22 mouse cellular contexts compared by ENCODE assay signal in genomic region chr11:106550398-106550797, GRCm38 (mm10).
DNase-seq lines count a peak whose midpoint lies in the region; ATAC-seq lines count a peak whose summit lies in the region.
"Had no signal": no experiment of that assay in that cellular context is flagged by ENCODE, and none has a peak within 500 bp of the region (broad histone marks: within the 10 kb centered on the region; RNA-seq: fewer than 3 reads in every experiment).

No protein-coding gene starts in this region.

- peak; percentile 83 for ATAC-seq in granulocyte monocyte progenitor cell, adult 5-6 weeks (replicated peaks; ENCODE audit: poor library complexity, severe bottlenecking)
- peak; percentile 38; the same call in 1 of the 2 replicates for ATAC-seq in megakaryocyte, adult 5-6 weeks (ENCODE audit: poor library complexity, severe bottlenecking)
- ATAC-seq in monocyte, adult 5-6 weeks (replicated peaks; ENCODE audit: insufficient number of reproducible peaks, low FRiP score, low TSS enrichment, poor library complexity, severe bottlenecking): no peak
- ATAC-seq: activated CD4-positive, CD25-positive, alpha-beta regulatory T cell, adult 4 months; CD4-positive, CD25-positive, alpha-beta regulatory T cell, adult 4 months; Patski had no signal

- H3K27me3 ChIP-seq in heart, embryonic 10.5 days (ENCODE audit: insufficient read depth, poor library complexity, severe bottlenecking): no peaks in the 10 kb centered on the region
- no peaks in the 10 kb centered on the region for H3K27me3 ChIP-seq in splenic B cell, adult 2 months (ENCODE audit: control insufficient read depth, insufficient read depth, low read length, poor library complexity, severe bottlenecking)
- H3K27me3 ChIP-seq: CH12.LX, Patski had no signal

- DNase-seq in heart, adult 11 months: peak; percentile 64
- no peak for DNase-seq in heart, embryonic 10.5 days (ENCODE audit: low spot score)
- peak; percentile 40 for DNase-seq in splenic B cell, adult 2 months (ENCODE audit: low read depth, low spot score)
- DNase-seq in urinary bladder, adult 2 months (ENCODE audit: low spot score): no peak
- no peak for DNase-seq in lung, postnatal 4 days
- DNase-seq: adrenal gland, adult 2 months; adrenal gland, adult 8-10 months; adrenal gland, postnatal 10 days; adrenal gland, postnatal 14 days; adrenal gland, postnatal 25 days; adrenal gland, postnatal 36 days; B cell, adult 2 months; cerebellum, adult 11 months; cerebellum, adult 11-12 months had no signal

- H3K9me3 ChIP-seq in heart, embryonic 10.5 days: no peaks in the 10 kb centered on the region
- H3K9me3 ChIP-seq: G1E had no signal

- H3K36me3 ChIP-seq in heart, embryonic 10.5 days: peaks cover 34% of the 10 kb centered on the region; the same call in 1 of the 2 replicates
- H3K36me3 ChIP-seq in splenic B cell, adult 2 months (ENCODE audit: control insufficient read depth, insufficient read depth, low read length, poor library complexity, severe bottlenecking): no peaks in the 10 kb centered on the region

- 79% methylated on average over 4 of the region's 4 CpGs for WGBS in heart, embryonic 10.5 days

- no peak overlapping the region for H3K4me3 ChIP-seq in heart, embryonic 10.5 days

- H3K27ac ChIP-seq in heart, embryonic 10.5 days: no peak overlapping the region

- peaks cover 17% of the 10 kb centered on the region for H3K4me1 ChIP-seq in heart, embryonic 10.5 days

Comparison
In these comparisons a context has a peak if more than half of its experiments do, and no peak if none do; other contexts are left out.
1. DNase-seq: peak in heart, adult 11 months (single experiment) and splenic B cell, adult 2 months (single experiment); none in heart, embryonic 10.5 days (single experiment), urinary bladder, adult 2 months (single experiment) and lung, postnatal 4 days (0 of 2).